Mouse (Mus musculus): ENCODE measurements around the gene Olfr74.
"Not testable (repeated sequence)": the region's sequence is repeated elsewhere in the genome, so short reads cannot be mapped to it uniquely, and the experiment has no call there.

Olfr74 gene

GRCm38 (mm10) chr2:87974563-87974962, at the start of gene Olfr74:
TSS of gene Olfr74 (minus strand) at chr2:87974663.
- no peak for DNase-seq (ENCODE audit: low spot score in 2 of 2)

- not testable (repeated sequence) for DNase-seq (ENCODE audit: low spot score in 2 of 2)
Measured at GRCm38 (mm10) chr2:88022474-88022873, 48.0 kb upstream of the Olfr74 start, which contains the start of gene Olfr1161. TSS of gene Olfr1161 (plus strand) at chr2:88022774.

- no peak for DNase-seq (ENCODE audit: low spot score in 2 of 2)
Measured at GRCm38 (mm10) chr2:88007515-88008318, 33.3 kb upstream of the Olfr74 start, which contains the start of gene Olfr1160. TSS of gene Olfr1160 (minus strand) at chr2:88008268.

GRCm38 (mm10) chr2:87989813-87990212, 15.3 kb upstream of the Olfr74 start, which contains the start of gene Olfr1158:
TSS of gene Olfr1158 (plus strand) at chr2:87990113.
- no peak for DNase-seq (ENCODE audit: low spot score in 2 of 2)

GRCm38 (mm10) chr2:87968199-87968598, 6.3 kb downstream of the Olfr74 start, which contains the start of gene Olfr1157:
TSS of gene Olfr1157 (minus strand) at chr2:87968299.
- no peak for DNase-seq (ENCODE audit: low spot score in 2 of 2)

- no peak for DNase-seq (ENCODE audit: low spot score in 2 of 2)
Measured at GRCm38 (mm10) chr2:87953000-87953399, 21.5 kb downstream of the Olfr74 start, which contains the start of gene Olfr1156. TSS of gene Olfr1156 (minus strand) at chr2:87953100.

GRCm38 (mm10) chr2:87945037-87945436, 29.4 kb downstream of the Olfr74 start, which contains the start of gene Olfr1155:
TSS of gene Olfr1155 (minus strand) at chr2:87945137.
- no peak for DNase-seq (ENCODE audit: low spot score in 2 of 2)
